Mouse (Mus musculus) left cerebral cortex, adult 9 months (tissue): ENCODE data around the gene Zc3h12c.

Experiments
- DNase-seq, 2 experiments: peaks; one replicate each; pipeline ENCODE4 v3.0.0; 2022; ENCODE audit warnings: low spot score in 2 of 2

The Zc3h12c gene

DNA sequence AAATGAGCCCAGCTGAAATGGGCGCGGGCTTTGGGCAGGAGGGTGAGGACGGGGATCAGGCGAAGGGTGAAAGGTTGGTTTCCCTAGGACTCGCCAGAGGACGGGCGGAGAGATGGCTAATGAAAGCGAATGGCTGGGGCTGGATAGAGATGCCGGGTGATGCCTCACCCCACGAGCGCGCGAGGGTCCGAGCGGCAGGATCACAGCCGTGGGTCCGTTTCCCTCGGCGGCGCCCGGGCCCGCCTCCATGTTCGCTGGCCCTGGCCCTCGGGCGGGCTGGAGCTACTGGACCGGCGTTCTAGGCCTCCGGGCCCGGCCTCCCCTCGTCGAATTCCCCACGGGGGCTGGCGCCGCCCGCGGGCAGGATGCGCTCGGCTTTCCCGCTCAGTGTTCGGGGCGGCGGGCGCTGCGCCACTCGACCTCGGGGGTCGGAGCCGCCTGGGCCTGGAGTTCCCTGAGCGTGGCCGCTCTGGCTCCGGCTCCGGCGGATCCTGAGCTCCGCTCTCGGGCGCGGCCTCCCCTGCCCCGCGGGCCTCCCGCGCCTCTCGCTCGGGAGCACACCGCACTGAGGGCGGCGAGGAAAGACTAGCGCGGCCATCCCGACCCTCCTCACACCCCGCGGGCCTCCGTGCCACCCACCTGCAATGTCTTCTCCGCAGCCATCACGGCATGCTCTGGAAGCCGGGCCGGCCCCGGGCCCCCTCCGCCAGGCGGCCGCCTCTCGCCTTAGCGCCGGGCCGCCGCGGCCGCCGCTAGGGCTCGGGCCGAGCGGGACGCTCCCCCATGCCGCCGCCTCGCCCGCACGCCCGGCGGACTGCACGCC, at the start of gene Zc3h12c:
Zc3h12c (minus strand) TSS at position 710 of the 823 bp plus-strand sequence.
- peak in 1 of 2 experiments; percentile 30 for DNase-seq

DNA sequence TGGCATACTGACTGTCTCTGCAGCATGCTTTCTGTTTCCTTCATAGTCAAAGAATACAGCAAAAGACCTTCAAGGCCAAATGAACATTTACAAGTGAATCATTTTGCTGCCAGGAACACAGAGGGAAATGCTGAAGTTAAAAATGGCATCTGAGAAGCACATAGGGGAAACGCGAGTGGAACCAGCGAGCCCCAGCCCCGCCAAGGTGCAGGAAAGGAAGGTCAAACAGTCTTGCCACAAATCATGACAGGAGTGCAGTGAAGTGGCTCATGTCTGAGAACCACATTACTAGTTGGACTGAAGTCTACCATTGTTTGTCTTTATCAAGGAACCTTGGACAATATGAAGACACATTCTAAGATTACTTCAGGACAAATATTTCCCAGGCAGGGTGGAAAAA, 49.3 kb upstream of the Zc3h12c start:
- no peak for DNase-seq

GRCm38 (mm10) chr9:52215291-52215690, 46.9 kb upstream of the Zc3h12c start:
- no peak for DNase-seq

- no peak for DNase-seq
These were observed 44.0 kb upstream of the Zc3h12c start for GRCm38 (mm10) chr9:52212416-52212815.

DNA sequence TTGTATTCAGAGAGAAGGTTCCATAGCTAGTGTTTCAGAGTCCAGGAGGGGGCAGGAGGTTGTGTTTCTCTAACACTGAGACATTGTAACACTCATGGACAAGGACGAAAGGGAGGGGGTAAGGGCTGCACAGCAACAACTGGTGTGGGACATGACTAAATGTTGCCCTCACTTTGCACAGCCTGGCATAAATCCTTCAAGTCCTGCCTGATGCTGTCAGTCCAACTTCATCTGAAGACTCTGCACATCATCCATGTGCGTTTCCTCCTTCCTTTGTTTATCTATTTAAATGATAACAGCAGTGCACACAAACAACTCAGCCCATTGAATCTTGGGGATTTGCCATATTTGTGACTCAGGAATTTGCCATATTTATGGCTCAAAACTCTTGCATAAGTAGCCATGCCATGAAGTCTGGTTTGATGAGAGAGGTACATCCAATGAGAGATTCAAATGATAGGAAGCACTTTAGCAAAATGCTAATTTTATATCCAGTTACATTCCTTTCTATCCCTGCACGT, 40.2 kb upstream of the Zc3h12c start:
- DNase-seq: no peak

DNA sequence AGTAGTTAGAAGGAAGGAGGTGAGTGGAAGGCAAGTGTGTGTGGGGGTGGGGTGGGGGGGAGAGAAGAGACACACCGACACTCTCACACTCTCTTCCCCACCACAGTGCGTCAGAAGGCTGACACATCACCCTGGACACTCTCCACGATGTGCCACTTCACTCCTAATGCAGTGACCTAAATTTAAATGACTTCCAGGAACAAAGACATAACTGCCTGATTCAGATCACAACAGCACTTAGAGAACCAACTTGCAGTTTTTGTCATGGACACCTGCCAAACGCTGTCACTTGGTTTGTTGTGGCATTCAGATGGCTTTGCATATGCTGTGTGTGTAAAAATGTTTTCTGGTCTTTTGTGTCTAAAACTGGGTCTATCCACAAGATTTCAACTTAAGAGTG, 34.8 kb upstream of the Zc3h12c start:
- DNase-seq: peak in 1 of 2 experiments; percentile 53

DNA sequence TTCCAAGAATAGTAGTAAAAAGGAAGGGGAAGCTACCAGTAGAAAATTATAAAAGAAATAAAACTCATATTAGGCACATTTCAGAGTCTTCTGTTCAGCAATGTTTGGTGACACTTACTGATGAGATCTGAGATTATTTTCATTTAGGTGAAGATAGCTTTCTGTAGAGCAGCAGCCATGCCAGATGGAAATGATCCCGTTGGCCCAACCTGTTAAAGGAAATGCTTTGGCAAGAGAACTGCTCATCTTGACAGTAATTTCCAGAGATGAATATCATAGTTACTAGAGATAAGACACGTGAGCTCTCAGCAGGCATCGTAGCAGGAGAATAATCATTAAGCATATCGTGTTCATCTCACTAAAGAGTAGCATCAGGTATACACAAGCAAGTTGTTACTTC, 31.9 kb upstream of the Zc3h12c start:
- DNase-seq: no peak

DNA sequence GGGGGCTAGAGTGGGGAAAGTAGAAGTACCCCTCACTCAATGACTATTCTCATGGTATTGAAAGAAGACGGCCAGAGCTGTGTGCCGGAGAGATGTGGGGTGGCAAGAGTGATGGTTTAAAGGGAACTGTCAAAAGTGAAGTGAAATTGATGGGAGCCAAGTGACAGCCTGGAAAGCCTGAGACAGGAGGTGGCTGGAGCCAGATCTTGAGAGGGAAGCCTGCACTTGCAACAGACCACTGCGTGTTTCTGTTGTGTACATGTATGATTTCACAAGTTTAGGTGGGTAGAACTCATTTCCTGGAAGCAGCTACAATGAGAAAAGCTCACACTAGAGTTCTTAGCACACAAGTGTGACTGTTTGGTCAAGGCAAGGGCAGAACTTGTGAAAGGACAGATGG, 27.5 kb upstream of the Zc3h12c start:
- DNase-seq: no peak

- DNase-seq: no peak
These were observed 25.5 kb upstream of the Zc3h12c start for GRCm38 (mm10) chr9:52193851-52194250.

DNA sequence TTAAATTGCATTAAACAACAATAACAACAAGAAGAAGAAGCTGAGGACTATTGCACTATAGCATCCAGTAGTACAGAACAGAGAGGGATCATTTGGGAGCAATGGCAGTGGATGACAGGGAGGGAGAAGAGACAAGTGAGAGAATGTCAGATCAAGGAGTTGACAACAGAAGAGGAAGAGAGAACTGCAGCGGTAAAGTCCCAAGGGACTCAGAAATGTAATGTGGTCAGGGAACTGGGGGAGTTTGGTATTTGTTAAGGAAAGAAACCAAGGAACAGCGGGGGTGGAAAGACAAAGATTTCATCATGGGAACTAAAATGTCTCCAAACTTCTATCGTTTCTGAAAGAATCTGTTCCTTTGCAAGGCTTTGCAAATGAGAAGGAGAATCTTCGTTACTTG, 22.5 kb upstream of the Zc3h12c start:
- DNase-seq: no peak

DNA sequence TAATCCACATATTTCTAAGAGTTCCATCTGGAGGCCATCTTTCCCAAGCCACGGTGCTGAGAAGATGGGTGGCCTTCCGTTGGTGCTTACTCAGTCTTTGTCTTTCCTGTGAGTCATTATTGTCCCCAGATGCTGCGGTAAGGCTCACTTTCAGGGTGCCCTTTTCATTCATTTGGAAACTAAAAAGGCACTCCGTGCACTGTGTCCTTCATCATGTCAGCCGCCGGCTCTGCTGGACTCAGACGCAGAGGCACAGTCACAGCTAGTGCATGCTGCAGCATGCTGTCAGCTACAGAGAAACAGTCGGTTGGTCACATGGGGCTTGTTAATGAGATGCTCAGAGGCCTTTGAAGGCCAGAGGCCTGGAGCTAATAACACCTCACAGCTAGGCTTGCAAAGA, 19.7 kb upstream of the Zc3h12c start:
- no peak for DNase-seq

DNA sequence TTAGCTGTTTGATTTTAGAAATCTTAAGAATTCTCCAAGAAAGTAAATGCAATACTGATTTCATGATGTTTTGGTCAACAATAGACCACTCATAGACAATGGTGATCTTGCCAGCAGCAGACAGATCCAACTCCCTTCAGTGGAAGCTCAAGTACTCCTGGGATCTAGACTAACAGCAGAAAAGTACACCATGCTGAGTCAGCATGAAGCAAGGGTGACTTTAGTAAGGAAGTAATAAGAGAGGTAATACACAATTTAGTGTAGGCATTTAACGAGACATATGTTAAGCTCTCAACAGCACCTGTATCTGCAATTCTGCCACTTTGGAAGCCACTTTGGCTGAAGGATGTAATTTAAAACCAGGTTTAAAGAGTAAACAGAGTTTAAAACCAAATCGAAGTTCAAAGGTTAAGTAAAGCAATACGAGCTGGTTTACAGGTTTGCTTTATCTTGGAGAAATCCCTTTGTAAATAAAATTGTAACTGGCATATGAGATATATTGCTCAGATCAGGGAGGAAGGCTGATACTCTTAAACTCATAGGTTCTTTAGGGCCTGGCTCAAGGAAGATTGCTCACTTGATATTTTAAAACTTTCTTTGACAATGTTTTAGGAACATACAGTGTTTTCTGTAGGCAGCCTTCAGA, 18.0 kb upstream of the Zc3h12c start:
- no peak for DNase-seq

DNA sequence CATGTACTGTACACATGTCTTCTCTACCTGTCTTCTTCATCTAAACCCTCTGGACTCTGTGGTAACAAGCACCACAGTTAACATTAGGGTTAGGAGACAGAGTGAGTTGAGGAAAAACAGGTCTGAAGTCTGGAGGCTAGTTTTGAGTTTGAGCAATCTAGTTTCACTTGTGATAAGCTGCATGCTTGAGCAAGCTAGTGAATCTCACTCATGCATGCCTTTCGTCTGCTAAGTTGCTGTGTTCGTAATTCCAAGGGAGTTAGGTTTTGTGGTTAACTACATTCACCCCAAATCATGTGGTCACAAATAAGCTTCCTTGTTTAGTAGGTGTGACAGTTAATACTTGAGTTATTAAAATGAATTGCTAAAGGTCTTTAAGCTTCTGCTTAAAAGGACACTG, 13.0 kb upstream of the Zc3h12c start:
- DNase-seq: no peak

DNA sequence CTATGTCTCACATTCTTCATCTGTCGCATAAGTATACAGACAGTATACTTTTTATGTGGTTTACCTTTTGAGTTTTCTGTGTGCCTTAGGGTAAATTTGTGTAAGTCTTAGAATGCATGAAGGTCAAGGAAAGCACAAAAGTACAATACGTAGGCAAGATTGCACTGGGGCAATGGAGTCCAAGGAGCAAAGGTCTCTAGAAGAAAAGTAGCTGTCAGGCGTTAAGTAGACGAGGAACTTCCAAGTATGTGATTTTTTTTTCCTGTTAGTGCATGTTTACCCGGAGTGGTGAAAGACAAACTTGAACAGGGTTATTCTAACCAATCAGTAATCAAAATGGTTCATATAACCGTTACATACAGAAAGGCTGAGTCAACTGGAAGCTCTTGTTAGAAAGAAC, 12.5 kb upstream of the Zc3h12c start:
- no peak for DNase-seq

GRCm38 (mm10) chr9:52175257-52175859, 7.0 kb upstream of the Zc3h12c start:
- DNase-seq: no peak

DNA sequence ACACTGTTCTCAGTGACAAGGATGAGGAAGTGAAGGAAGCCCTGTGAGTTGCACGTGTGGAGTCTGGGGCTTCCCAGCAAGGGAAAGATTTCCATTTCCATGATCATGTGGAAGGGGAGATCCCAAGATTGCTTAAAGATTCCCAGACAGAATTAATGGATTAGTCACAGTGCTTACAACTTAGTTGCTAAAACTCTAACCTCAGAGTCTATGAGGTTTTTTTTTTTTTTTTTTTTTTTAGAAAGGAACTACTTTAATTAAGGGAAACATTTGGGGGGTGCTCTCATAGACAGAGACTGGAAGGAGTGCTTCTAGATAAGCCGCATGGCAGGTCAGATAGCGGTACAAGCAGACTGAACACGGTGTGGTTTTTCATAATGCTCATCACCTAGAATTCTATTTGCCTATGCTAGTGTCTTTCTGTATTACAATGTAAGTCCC, 6.3 kb upstream of the Zc3h12c start:
- DNase-seq: no peak

GRCm38 (mm10) chr9:52173937-52174336, 5.6 kb upstream of the Zc3h12c start:
- DNase-seq: no peak

- DNase-seq: no peak
These were observed 4.2 kb upstream of the Zc3h12c start for GRCm38 (mm10) chr9:52172550-52172949.

GRCm38 (mm10) chr9:52170671-52171070, 2.3 kb upstream of the Zc3h12c start:
- no peak for DNase-seq

GRCm38 (mm10) chr9:52170131-52170530, 1.8 kb upstream of the Zc3h12c start:
- no peak for DNase-seq

- DNase-seq: peak; percentile 47 to 72
These were observed 406 bp upstream of the Zc3h12c start for GRCm38 (mm10) chr9:52168686-52169270.

DNA sequence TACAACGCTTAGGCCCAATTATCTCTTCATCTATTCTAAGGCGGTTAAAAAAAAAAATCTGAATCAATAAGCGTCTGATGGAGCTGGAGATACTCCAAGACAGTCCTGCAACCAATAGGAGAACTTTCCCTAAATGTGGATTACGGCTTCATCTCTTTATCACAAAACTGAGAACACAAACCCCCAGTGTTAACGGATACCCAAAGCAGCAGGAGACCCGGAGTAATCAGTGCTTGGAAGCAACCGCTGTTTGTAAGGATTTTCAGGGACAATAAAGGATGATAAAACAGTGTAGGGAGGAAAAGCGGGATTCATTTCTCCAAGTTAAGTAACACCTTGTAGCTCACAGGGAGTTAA, 888 bp downstream of the Zc3h12c start:
- DNase-seq: no peak
